ENCODE assay signal across 9 mouse cellular contexts in the genomic region with DNA sequence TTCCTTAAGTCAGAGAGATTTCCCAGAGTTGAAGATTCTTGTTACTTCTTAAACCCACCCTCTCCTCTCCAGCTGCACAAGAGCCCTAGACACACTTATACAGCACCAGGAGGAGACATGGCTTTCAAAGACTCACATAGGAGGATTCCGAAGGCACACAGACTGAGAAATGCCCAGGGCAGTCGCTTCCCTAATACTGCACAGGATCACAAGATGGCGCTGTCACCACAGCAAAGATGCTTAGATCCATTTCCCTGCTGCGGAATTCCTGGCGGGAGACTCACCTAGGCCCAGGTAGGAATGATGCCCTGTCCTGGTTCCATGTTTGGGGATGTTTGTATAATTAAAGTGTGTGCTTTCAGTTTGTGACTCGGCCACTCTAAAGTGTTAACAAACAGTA. TPM values are rescaled to one million over a fixed set of nuclear protein-coding genes. Genes with fewer than 3 reads are reported as not detected.
DNase-seq lines count a peak whose midpoint lies in the region; ATAC-seq and TF ChIP-seq lines count a peak whose summit lies in the region.
"Had no signal": no experiment of that assay in that cellular context is flagged by ENCODE, and none has a peak within 500 bp of the region (broad histone marks: within the 10 kb centered on the region; RNA-seq: fewer than 3 reads in every experiment).

No protein-coding gene starts in this region.

- H3K27ac ChIP-seq in forebrain, postnatal 0 days (ENCODE audit: low read depth, low read length), result no peak overlapping the region
- H3K27ac ChIP-seq in kidney, postnatal 0 days, result no peak overlapping the region
- H3K27ac ChIP-seq in lung, embryonic 16.5 days (ENCODE audit: low read length), result no peak overlapping the region
- H3K27ac ChIP-seq: limb, embryonic 15.5 days had no signal

- ATAC-seq in forebrain, postnatal 0 days, result peak; percentile 64; the same call in 1 of the 2 replicates
- ATAC-seq in kidney, postnatal 0 days (replicated peaks; ENCODE audit: low FRiP score, low read depth), result no peak
- ATAC-seq in lung, embryonic 16.5 days (ENCODE audit: low read depth), result 0 out of 2 replicates have a peak, but pooled peaks have one; percentile 46

- no peak overlapping the region for H3K4me3 ChIP-seq in forebrain, postnatal 0 days (ENCODE audit: low read depth, low read length)
- no peak overlapping the region for H3K4me3 ChIP-seq in kidney, postnatal 0 days (replicated peaks; ENCODE audit: low read depth, low read length)
- no peak overlapping the region for H3K4me3 ChIP-seq in lung, embryonic 16.5 days (ENCODE audit: low read length)
- H3K4me3 ChIP-seq: limb, embryonic 15.5 days had no signal

- no peak overlapping the region for H3K9ac ChIP-seq in forebrain, postnatal 0 days
- no peak overlapping the region for H3K9ac ChIP-seq in kidney, postnatal 0 days (ENCODE audit: low read depth, low read length)
- no peak overlapping the region for H3K9ac ChIP-seq in lung, embryonic 16.5 days (ENCODE audit: low read length)
- H3K9ac ChIP-seq: limb, embryonic 15.5 days had no signal

- no peaks in the 10 kb centered on the region for H3K9me3 ChIP-seq in forebrain, postnatal 0 days (ENCODE audit: low read length)
- H3K9me3 ChIP-seq in kidney, postnatal 0 days (replicated peaks; ENCODE audit: low read length), result no peaks in the 10 kb centered on the region
- H3K9me3 ChIP-seq in lung, embryonic 16.5 days (ENCODE audit: control insufficient read depth, low read length), result 0 out of 2 replicates have a peak, but pooled peaks cover 2% of the 10 kb centered on the region
- H3K9me3 ChIP-seq: limb, embryonic 15.5 days had no signal

- H3K4me1 ChIP-seq in forebrain, postnatal 0 days (ENCODE audit: insufficient read depth), result no peaks in the 10 kb centered on the region
- no peaks in the 10 kb centered on the region for H3K4me1 ChIP-seq in kidney, postnatal 0 days (replicated peaks; ENCODE audit: insufficient read depth, low read length)
- 0 out of 2 replicates have a peak, but pooled peaks cover 2% of the 10 kb centered on the region for H3K4me1 ChIP-seq in lung, embryonic 16.5 days (replicated peaks; ENCODE audit: control insufficient read depth, insufficient read depth, low read length)

- H3K36me3 ChIP-seq in forebrain, postnatal 0 days (ENCODE audit: insufficient read depth), result no peaks in the 10 kb centered on the region
- no peaks in the 10 kb centered on the region for H3K36me3 ChIP-seq in kidney, postnatal 0 days (ENCODE audit: insufficient read depth, low read length)
- no peaks in the 10 kb centered on the region for H3K36me3 ChIP-seq in lung, embryonic 16.5 days (ENCODE audit: control insufficient read depth, insufficient read depth, low read length)
- H3K36me3 ChIP-seq: limb, embryonic 15.5 days had no signal

- peak; percentile 19 to 74 for DNase-seq in layer of hippocampus, adult 18-20 months (ENCODE audit: low spot score in 2 of 2)
- DNase-seq in layer of hippocampus, adult 9-10 months (ENCODE audit: low spot score), result no peak
- DNase-seq in cerebellum, adult 11 months, result peak; percentile 27
- peak; percentile 85 for DNase-seq in forebrain, postnatal 0 days
- peak; percentile 75 for DNase-seq in kidney, postnatal 0 days (ENCODE audit: low spot score)
- DNase-seq in right cerebral cortex, adult 18-20 months, result peak; percentile 58
- no peak for DNase-seq in T-cell, adult 2 months (ENCODE audit: low spot score)

- TF ChIP-seq CTCF in forebrain, postnatal 0 days (IDR thresholded peaks at IDR 0.05; ENCODE audit: low read depth), result peak; percentile 93
- peak; percentile 92 for TF ChIP-seq CTCF in kidney, postnatal 0 days (IDR thresholded peaks at IDR 0.05; ENCODE audit: low read depth)

- no peak overlapping the region for H3K4me2 ChIP-seq in forebrain, postnatal 0 days (ENCODE audit: low read depth)
- no peak overlapping the region for H3K4me2 ChIP-seq in kidney, postnatal 0 days (ENCODE audit: low read length)
- no peak overlapping the region for H3K4me2 ChIP-seq in lung, embryonic 16.5 days (ENCODE audit: low read depth, low read length)
- H3K4me2 ChIP-seq: limb, embryonic 15.5 days had no signal

- no peaks in the 10 kb centered on the region for H3K27me3 ChIP-seq in forebrain, postnatal 0 days (ENCODE audit: insufficient read depth, low read length)
- no peaks in the 10 kb centered on the region for H3K27me3 ChIP-seq in kidney, postnatal 0 days (ENCODE audit: insufficient read depth, low read length)
- no peaks in the 10 kb centered on the region for H3K27me3 ChIP-seq in lung, embryonic 16.5 days (ENCODE audit: control insufficient read depth, insufficient read depth, low read depth, low read length)

- WGBS in forebrain, postnatal 0 days, result 10% methylated on average over 6 of the region's 6 CpGs
- 16% methylated on average over 6 of the region's 6 CpGs for WGBS in kidney, postnatal 0 days
- WGBS in lung, embryonic 16.5 days, result 11% methylated on average over 6 of the region's 6 CpGs

RNA-seq across cellular contexts. Expression of a gene that starts 16.4 kb away (rescaled TPM):
- not detected for total RNA-seq in layer of hippocampus, adult 18-20 months (2021)
- 0.08 TPM in 1 of 2 replicates, not detected in the other for total RNA-seq in forebrain, postnatal 0 days (2014; rRNA removed)
- polyA plus RNA-seq in forebrain, postnatal 0 days (2015; fragmentation: Nextera tagmentation; extraction: Ambion mirVana), result not detected in 2 replicates
- polyA plus RNA-seq in kidney, postnatal 0 days (2015; fragmentation: Nextera tagmentation; extraction: Ambion mirVana), result 0.25 and 0.28 TPM in 2 replicates
- polyA plus RNA-seq in lung, embryonic 16.5 days (2015; fragmentation: Nextera tagmentation; extraction: Ambion mirVana), result 0.21 and 0.65 TPM in 2 replicates

RNA-seq across cellular contexts. Expression of a gene that starts 58.5 kb away (rescaled TPM):
- 100 to 1,000 TPM; 114 to 116 TPM for total RNA-seq in layer of hippocampus, adult 18-20 months (2021)
- total RNA-seq in forebrain, postnatal 0 days (2014; rRNA removed), result 132 and 148 TPM in 2 replicates
- polyA plus RNA-seq in forebrain, postnatal 0 days (2015; fragmentation: Nextera tagmentation; extraction: Ambion mirVana), result 86.4 and 94.5 TPM in 2 replicates
- polyA plus RNA-seq in kidney, postnatal 0 days (2015; fragmentation: Nextera tagmentation; extraction: Ambion mirVana), result 46.3 and 51.0 TPM in 2 replicates
- polyA plus RNA-seq in lung, embryonic 16.5 days (2015; fragmentation: Nextera tagmentation; extraction: Ambion mirVana), result 20.0 and 27.8 TPM in 2 replicates

Comparison
In these comparisons a context has a peak if more than half of its experiments do, and no peak if none do; other contexts are left out.
1. DNase-seq: peak in layer of hippocampus, adult 18-20 months (2 of 2), cerebellum, adult 11 months (single experiment), forebrain, postnatal 0 days (single experiment), kidney, postnatal 0 days (single experiment) and right cerebral cortex, adult 18-20 months (single experiment); none in layer of hippocampus, adult 9-10 months (single experiment) and T-cell, adult 2 months (single experiment).